Mouse (Mus musculus) urinary bladder, postnatal 10 days (tissue): ENCODE data around the gene Sycp2.

Source experiments
- DNase-seq: peaks from one replicate; pipeline ENCODE4 v3.0.0; 2022; ENCODE audit warnings: low spot score

Sycp2 gene

DNA sequence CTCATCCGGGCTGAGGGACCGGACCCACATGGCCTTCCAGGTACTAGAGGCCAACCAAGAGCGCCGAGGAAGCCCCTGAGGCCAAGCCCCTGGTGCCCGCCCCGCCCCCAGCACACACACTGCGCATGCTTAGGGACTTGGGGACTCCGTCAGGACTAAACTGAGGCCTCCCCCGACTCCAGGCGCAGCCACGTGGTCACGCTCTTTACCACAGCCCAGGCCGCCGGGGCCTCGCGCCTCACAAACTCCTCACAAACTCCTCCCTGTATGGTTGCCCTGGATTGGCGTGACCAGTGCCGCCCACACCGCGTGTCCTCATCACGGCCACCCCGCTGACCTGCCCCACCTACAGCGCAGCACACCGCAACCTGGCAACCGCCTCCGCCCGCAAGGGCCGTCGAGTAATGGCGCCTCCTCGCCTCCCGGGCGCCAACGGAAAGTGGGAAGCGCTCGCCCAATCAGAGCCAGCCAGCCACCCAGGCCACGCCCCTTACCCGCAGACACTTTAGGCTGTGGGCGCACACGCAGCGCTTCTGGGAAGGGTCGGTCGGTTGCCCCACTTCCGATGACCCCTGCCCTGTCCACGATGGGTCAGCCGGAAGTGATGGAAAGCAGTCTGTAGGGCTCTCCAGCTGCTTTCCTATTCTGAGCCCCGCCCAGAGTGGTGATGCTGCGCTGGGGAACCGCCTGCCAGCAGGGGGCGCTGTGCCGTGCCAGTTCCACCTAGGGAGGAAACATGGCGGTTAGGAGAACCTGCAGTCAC lies at the start of gene Sycp2:
Sycp2 (minus strand) TSS at position 633 of the 763 bp plus-strand sequence.
- no peak for DNase-seq

DNA sequence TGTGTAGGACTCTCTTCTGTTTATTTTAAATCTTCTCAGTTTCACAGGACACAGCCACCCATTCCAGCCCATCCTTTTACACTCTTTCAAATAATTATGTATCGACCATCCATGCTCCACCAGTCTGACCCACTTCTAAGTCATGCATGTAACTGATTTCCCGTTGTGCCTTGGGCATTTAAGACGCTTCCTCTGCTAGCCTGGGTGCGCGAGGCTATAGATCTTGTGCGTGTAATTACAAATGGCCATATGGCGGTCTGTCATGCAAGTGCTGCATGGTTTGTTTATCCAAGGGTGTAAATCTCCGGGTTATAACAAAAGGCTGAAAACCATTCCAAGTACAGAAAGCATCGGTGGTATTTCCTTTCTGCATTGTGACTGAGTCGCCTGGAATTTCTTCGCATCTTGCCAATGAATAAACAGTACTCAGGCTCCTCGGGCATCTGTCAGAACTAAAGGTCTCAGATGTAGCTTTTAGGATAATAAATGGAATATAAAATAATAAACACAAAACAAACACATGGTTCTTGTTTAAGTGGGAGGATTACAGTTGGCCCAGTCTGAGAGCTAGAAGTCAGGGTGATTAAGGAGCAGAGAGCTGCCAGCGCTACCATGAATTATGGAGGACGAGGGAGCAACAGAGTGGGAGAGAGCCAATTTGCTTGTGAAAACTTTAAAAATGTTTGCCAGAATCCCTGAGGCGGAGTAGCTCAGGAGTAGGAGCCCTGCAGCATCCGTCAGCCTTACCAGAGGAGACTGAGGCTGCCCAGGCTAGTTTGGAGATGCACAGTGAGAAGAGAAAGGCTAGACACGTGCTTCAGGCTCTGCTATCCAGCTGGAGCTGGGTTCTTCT lies 47.4 kb upstream of the Sycp2 start:
- DNase-seq = no peak

DNA sequence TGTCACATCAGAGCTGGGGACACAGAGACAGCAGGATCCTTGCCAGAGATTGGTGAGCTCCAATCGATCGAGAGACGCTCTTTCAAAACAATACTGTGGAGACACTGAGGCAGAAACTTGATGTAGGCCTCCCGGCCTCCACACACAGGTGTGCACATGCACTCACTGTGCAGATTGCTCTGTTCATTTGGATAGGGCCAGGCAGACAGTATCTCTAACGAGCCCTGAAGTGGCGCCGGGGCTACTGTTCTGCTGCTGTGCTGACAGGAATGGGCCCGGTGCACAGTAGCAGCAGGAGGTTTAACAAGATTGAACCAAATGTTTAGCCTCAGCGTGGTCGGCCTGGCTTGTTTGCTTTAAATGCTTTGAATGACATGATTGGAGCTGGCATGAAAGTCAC lies 43.5 kb upstream of the Sycp2 start:
- DNase-seq = no peak

DNA sequence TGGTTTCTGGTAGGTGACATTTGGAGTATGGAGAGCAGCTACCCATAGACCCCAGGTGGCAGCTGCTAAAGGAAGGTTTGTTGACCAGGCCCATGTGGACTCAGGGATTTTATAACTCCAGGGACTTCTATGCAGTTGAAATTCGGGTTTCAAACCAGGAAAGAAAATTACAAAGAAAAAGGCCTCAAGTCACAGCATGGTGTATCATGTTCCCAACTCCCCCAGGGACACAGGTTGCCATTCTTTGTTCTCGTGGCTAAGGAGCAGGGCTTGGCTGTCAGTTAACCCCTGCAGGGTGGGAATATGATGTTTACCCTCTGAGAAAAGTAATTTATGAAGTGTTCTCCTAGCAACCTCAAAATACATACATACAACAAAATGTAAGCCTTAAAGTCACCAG lies 42.8 kb upstream of the Sycp2 start:
- DNase-seq = no peak

DNA sequence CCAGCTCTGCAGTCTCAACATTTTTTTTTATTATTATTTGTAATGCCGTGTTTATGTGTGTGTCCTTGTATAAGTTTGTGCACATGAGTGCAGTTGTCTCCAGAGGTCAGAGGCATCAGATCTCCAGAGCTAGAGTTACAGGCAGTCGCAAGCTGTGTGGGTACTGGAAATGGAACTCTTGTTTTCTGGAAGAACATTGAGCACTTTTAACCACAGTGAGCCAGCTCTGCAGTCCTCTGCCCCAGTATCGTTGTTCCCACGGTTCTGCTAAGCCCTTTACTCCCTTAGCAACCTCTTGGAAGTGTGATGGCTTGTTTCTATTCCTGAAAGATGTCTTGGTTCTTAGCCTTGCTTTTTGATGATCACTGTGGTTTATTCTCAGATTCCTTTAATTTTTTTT lies 41.9 kb upstream of the Sycp2 start:
- no peak for DNase-seq

DNA sequence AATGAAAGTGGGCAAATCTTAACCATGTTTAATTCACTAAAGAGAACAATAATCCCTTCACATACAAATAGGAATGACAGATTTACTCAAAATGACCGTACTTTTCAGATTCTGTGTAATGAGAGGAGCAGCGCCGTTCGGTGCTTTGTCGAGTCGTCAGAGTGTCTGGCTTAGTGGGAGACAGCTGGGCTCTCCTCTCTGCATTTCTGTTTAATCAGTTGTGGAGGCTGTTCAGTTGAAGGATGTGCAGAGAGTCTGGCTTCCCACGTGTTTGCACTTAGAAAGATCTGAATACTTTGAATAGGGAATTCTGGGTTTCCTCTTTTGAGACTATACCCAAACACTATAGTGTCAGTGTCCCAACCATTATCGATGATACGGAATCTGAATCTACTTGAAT lies 29.8 kb upstream of the Sycp2 start:
- no peak for DNase-seq

DNA sequence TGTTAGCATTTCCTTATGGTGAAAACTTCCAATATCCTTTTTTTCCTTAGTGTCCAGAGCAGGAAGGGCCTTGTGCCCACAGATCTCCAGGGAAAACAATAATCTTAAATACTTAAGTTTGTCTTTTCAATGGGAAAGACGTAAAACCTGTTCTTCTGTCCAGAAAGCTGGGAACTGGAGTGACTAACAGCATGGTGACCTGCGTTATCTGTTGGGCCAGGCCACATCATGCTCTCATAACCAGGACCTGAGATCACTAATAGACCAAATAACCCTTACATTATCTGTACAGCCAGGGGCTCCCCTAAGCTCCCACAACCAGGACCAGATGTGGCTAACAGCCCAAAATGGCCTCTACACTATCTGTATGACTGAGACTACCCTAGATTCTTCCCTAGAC lies 26.4 kb upstream of the Sycp2 start:
- DNase-seq = no peak

DNA sequence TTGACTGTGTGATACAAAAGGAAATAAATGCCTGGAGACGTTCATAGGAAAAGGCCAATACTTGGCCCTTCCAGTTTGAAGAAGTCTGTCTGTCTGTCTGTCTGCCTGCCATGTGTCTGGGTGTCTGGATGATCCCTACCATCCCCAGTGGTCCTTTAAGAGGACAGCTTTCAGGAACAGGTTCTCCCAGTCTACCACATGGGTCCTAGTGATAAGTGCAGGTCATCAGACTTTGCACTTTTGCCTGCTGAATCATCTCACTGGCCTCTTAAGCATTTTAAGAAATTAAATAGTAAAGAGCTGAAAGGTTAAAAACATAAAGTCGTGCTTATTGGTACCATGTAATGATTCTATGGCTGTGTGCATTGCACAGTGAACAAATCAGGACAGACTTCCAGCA lies 26.0 kb upstream of the Sycp2 start:
- DNase-seq = no peak

DNA sequence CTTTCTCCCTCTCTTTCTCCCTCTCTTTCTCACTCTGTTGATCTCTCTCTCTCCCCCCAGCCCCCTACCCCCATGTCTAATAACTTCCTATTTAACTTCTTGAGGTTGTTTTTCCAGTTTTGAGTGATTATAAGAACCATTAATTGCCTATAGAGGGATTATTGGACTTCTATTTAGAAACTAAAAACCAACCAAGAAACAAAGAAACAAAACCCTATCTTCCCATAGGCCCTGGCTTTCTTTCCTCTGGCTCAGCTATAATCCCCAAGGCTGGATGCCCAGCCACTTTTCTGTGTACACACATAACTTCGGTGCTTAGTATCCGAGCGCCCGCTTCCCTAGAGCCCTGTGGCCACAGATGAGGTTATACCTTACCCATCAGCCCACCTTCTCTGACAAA lies 22.7 kb upstream of the Sycp2 start, which contains the start of gene Cdh26:
Cdh26 (plus strand) TSS at position 301 of the 400 bp plus-strand sequence.
- DNase-seq = no peak

DNA sequence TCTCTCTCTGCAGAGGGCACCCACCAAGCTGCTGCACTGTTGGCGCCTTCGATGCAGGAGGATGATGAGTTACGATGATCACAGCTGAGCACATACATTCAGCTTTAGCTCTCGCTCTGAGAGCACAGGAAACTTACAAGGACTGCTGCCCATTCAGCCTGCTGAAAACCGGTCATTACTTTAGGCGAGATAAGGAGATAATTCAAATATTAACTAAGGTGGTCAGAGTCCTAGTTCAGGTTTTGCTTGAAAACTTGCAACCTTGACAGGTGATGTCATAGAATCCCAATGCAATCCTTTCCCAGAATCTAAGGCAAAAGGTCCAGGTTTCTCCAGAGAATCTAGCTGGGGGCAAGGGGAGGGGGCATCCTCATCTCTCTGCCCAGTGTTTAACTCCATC lies 21.9 kb upstream of the Sycp2 start:
- no peak for DNase-seq

DNA sequence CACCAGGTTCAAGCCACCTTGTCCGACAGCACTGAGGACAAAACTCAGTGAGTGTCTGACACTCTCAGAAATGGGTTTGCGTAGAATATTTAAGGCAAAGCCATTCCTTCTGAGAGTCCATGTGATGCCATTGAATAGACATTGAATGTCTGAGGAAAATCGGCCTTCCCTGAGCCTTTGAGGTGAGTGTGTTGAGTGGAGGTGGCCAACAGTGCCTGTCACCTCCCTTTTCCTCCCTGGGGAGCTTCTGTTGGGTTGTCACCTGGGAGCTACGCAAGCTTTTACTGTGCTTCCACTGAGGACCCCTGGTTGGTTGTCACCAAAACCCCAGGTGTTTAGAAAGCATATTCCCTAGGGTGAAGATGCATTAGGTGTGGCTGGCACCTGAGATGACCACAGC lies 21.2 kb upstream of the Sycp2 start:
- DNase-seq = no peak

DNA sequence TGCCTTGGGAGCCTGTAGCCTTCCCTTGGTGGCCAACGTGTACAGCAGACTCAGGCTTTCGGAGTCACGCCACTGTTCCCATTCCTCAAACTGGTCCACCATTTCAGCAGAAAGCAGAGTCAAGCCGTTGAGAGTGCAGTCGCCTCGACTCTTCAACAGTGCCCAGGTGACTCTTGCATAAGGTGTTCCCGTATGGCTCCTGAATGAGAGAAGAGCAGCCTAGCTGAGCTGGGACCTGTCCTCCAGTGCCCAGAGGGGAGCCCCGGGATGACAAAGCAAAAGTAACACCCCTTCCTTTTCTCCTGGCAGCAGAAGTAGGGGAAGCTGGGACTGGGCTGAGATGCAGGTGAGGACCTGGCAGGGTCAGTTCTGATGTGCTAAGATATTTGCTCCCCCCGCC lies 20.7 kb upstream of the Sycp2 start:
- no peak for DNase-seq

DNA sequence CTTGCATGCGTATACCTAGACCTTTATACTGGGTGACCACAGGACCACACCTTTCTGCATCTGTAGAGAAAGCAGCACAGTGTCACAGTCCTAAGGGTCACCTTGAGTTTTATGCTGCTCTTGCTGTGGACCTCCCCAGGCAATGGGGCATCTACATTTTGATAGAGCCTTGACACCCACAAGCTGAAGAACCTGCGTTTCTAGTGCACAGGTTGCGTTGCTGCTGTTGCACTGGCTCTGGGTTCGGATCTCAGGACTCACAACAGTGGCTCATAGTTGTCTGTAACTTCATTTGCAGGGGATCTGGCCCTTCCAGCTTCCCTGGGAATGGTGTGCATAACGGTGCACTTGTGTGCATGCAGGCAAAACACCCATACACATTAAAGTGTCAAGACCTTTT lies 19.7 kb upstream of the Sycp2 start:
- DNase-seq = no peak

DNA sequence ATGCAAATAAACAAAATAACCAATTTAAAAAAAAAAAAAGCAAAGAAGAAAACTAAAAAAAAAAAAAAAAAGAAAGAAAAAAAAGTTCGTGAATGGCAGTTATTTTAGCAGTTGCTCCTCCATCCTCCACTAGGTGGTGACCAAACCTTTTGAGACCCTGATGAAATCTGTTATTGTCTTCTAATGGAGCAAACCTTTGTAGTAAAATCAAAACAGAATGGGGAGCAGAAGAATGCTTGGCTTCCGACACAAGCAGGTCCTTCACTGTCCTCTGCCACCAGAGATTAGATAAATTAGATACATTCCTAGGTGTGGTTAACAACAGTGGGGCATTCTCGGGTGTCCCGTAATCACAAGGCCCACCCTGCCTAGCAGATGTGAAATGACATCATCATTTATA lies 18.7 kb upstream of the Sycp2 start:
- DNase-seq = no peak

DNA sequence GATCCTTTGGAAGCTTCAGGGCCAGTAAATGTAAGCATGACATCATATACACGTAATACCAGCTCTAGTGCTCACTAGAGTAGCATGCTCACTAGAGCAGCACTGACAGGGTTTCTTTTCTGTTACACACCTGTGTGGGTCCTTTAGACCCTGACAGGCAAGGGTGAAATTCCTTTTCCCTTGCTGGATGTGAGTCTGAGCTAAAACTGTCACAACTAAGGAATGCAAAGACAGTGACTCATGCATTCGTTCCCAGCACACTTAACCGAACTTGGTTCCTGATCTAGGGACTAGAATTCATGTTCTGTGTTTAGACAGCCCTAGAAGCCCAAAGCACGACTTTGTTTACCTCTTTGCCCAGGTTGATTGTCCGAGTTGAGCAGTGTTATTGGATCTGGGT lies 15.7 kb upstream of the Sycp2 start:
- DNase-seq = no peak

DNA sequence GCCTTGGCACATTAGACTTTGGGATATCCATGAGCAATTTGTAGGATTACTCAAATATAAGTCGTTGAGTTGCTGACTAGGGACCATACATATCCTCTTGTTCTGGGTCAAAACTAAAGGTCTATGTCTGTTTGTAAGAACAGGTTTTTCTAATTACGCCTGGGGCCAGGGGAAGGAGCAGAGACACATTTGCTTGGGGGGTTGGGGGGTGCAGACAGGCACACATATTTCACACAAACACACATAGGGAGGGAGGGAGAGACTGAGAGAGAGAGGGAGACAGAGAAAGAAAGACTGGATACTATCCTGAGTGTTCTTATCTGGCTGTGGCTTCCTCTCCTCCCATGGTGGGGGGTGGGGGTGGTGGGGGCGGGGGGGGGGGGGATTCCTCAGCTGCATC lies 14.7 kb upstream of the Sycp2 start:
- no peak for DNase-seq

DNA sequence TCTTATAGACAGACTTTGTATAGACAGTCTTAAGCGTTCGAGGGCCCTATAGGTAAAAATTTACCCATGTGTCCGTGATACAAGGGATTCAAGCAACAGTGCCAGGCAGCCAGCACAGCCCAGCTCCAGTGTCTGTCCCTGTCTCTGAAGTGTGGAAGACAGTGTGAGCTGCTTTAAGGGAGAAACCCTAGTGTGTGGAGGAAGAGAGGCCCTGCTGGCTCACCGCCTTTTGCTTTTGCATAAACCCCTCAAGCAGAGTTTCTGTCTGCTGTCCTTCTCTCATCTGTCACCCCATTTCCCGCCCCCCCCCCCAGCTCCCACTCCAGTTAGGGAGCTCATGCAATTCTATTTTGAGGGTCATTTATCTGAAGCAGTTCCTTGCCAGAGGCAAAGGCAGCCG lies 14.1 kb upstream of the Sycp2 start:
- no peak for DNase-seq

DNA sequence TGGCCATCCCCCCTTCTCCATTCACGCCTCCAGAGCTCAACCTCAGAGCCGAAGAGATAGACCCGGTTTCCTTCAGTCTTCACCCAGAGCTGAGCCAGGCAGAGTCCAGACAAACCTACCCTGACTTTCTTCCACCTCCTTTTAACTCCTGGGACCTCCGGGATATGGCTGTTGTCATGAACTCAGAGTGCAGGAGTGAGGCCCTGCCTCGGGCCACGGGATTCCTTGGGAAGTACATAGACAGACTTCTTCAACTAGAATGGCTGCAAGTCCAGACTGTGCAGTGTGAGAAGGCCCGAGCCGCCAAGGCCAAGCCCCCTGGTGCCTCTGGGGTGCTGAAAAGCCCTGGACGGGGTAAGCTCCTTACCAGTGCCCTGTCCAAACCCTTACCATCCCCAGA lies 13.1 kb upstream of the Sycp2 start:
- DNase-seq = no peak

DNA sequence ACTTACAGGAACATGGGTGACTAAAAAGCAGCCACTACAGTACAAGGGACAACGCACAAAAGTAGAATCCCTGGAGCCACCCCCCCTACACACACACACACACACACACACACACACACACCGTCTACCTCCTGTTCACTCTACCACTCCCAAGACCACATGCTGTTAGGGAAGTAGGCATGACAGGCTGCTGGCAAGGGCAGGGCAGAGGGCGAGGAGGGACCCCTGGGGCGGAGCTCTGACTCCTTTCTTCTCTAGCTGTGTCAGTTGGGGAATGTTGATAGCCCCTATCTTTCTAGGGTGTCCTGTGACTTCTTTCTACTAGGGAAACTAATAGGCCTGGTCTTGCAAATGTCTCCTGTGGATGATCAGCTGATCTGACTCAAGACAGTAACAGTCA lies 9.5 kb upstream of the Sycp2 start:
- DNase-seq = no peak

DNA sequence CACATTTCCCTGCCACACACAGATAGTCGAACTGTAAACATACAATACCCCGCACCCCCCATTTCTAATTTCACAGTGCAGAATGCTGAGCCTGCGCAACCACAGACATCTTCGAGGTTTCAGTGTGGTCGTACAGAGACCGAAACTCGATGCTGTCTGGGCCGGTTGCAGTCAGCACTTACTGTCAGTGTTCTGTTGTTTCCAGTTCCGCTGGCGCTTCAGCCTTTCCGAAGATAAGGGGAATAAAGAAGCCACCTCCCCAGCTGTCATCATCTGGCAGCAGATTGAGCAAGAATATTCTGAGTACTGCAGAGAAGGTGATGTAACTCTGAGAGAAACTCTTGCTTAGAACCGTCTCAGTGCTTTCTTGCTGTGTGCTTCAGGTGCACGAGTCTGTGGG lies 8.9 kb upstream of the Sycp2 start:
- no peak for DNase-seq

DNA sequence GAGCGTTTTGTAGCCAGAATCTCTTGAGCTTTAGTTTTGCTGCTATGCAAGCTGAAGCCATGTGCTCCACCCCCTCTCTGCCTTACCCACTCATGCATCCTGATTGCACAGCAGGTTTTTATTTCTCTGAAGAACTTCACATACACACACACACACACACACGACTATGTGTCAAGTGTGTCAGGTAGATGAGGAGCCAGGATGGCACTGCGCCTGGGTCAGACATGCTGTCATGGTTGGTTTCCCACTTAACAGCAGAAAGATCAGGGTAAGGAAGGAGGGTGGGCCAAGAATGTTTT lies 7.6 kb upstream of the Sycp2 start:
- DNase-seq = no peak

DNA sequence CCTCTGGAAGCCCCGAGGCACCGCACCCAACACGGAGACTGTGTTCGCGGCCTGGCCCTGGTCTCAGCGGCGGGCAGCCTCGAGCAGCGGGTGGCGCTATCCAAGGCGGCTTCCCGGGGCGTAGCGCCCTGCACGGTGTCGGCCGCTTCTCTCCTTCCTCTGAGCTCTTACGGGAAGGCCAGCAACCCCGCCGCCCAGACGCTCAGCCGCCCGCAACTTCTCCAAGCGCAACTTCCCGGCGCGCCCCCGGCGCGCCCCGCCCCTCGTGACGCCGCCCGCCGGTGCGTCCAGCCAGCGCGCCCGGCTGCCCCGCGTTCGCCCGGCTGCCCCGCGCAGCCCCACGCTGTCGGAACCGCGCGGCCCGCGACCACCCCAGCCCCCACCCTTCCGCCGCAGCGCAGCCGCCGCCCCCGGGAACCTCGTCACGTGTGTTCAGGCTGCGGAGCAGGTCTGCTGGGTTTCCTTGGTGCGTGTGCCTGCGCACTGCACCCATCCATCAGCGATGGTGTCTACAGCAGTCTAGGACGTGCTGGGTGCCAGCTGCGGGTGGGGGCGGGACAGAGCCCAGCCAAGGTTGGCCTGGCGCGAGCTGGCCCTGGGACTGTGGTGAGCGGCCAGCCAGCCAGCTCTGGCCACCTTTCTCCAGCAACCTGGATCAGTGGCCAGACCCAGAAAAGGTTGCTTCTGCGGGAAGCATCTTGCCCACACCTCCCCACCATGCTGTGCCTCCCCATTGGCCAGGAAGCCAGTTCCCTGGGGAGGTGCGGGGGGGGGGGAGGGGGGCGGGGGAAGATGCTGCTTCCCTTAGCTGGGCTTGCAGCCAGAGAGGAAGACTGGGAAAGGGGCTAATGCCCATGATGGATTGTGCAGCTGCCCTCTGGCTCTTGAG lies 7.0 kb upstream of the Sycp2 start, which contains the start of the genes Ppp1r3d and Fam217b:
Ppp1r3d (minus strand) TSS at position 212 of the 889 bp plus-strand sequence.
Fam217b (plus strand) TSS at position 264 of the 889 bp plus-strand sequence.
- no peak for DNase-seq
